Mouse (Mus musculus): ENCODE measurements around the gene Gm49320. TPM values are rescaled to one million over a fixed set of nuclear protein-coding genes. Genes with fewer than 3 reads are reported as not detected.

Gene Gm49320
- polyA plus RNA-seq, 1 experiment from 2014 or later = not detected

GRCm38 (mm10) chr8:4256911-4257310 lies 18.2 kb downstream of the Gm49320 start:
- TF ChIP-seq EP300 (IDR thresholded peaks at IDR 0.05; ENCODE audit: low read depth) (no peak), CTCF (IDR thresholded peaks at IDR 0.05; ENCODE audit: low read depth) (no peak)
- Histone ChIP-seq H3K9me3 (ENCODE audit: low read length) (no peaks in the 10 kb centered on the region), H3K4me1 (ENCODE audit: insufficient read depth) (peaks cover 29% of the 10 kb centered on the region), H3K4me2 (ENCODE audit: low read depth, low read length) (no peak overlapping the region), H3K27ac (ENCODE audit: low read depth) (no peak overlapping the region), H3K36me3 (replicated peaks; ENCODE audit: insufficient read depth, low read length) (peaks cover 26% of the 10 kb centered on the region), H3K9ac (replicated peaks) (no peak overlapping the region), H3K4me3 (ENCODE audit: low read depth, low read length) (no peak overlapping the region), H3K27me3 (ENCODE audit: insufficient read depth, low read length) (no peaks in the 10 kb centered on the region)
- DNase-seq = no peak
- whole genome bisulfite sequencing (ENCODE audit: insufficient replicate concordance) = 78% methylated on average over 4 of the region's 4 CpGs
- ATAC-seq = no peak

- Histone ChIP-seq H3K4me2 (ENCODE audit: low read depth, low read length) (no peak overlapping the region), H3K27ac (ENCODE audit: low read depth) (no peak overlapping the region)
- TF ChIP-seq CTCF (IDR thresholded peaks at IDR 0.05; ENCODE audit: low read depth) = no peak
- TF ChIP-seq EP300 (IDR thresholded peaks at IDR 0.05; ENCODE audit: low read depth) = no peak
These were observed 18.7 kb downstream of the Gm49320 start for GRCm38 (mm10) chr8:4257350-4257749.

GRCm38 (mm10) chr8:4258233-4258632 lies 19.6 kb downstream of the Gm49320 start:
- Histone ChIP-seq H3K4me2 (ENCODE audit: low read depth, low read length) (peak overlapping the region; percentile 100), H3K9me3 (ENCODE audit: low read length) (no peaks in the 10 kb centered on the region), H3K27ac (ENCODE audit: low read depth) (no peak overlapping the region), H3K36me3 (replicated peaks; ENCODE audit: insufficient read depth, low read length) (peaks cover 33% of the 10 kb centered on the region), H3K4me1 (ENCODE audit: insufficient read depth) (peaks cover 23% of the 10 kb centered on the region), H3K9ac (replicated peaks) (peak overlapping the region; percentile 62), H3K27me3 (ENCODE audit: insufficient read depth, low read length) (no peaks in the 10 kb centered on the region), H3K4me3 (ENCODE audit: low read depth, low read length) (peak overlapping the region; percentile 61)
- TF ChIP-seq EP300 (IDR thresholded peaks at IDR 0.05; ENCODE audit: low read depth) (no peak), CTCF (IDR thresholded peaks at IDR 0.05; ENCODE audit: low read depth) (peak; percentile 94)
- DNase-seq (peak; percentile 85), ATAC-seq (peak; percentile 57)
- 7% methylated on average over 34 of the region's 35 CpGs for WGBS (ENCODE audit: insufficient replicate concordance)

More at GRCm38 (mm10) chr8:4257350-4257749, 18.7 kb downstream of the Gm49320 start:
- Histone ChIP-seq H3K4me3 (ENCODE audit: low read depth, low read length) (no peak overlapping the region), H3K27me3 (ENCODE audit: insufficient read depth, low read length) (no peaks in the 10 kb centered on the region), H3K4me1 (ENCODE audit: insufficient read depth) (peaks cover 27% of the 10 kb centered on the region), H3K9ac (replicated peaks) (no peak overlapping the region), H3K36me3 (replicated peaks; ENCODE audit: insufficient read depth, low read length) (peaks cover 30% of the 10 kb centered on the region), H3K9me3 (ENCODE audit: low read length) (no peaks in the 10 kb centered on the region)
- ATAC-seq (no peak), DNase-seq (no peak)
- 83% methylated on average over 4 of the region's 4 CpGs for WGBS (ENCODE audit: insufficient replicate concordance)

- Histone ChIP-seq H3K9me3 (ENCODE audit: low read length) (no peaks in the 10 kb centered on the region), H3K27me3 (ENCODE audit: insufficient read depth, low read length) (no peaks in the 10 kb centered on the region), H3K4me1 (ENCODE audit: insufficient read depth) (peaks cover 22% of the 10 kb centered on the region), H3K4me3 (ENCODE audit: low read depth, low read length) (peak overlapping the region; percentile 61), H3K4me2 (ENCODE audit: low read depth, low read length) (peak overlapping the region; percentile 100), H3K9ac (replicated peaks) (peak overlapping the region; percentile 62), H3K36me3 (replicated peaks; ENCODE audit: insufficient read depth, low read length) (peaks cover 36% of the 10 kb centered on the region), H3K27ac (ENCODE audit: low read depth) (no peak overlapping the region)
- ATAC-seq (peak; percentile 66), DNase-seq (no peak)
- no peak for TF ChIP-seq CTCF (IDR thresholded peaks at IDR 0.05; ENCODE audit: low read depth)
- no peak for TF ChIP-seq EP300 (IDR thresholded peaks at IDR 0.05; ENCODE audit: low read depth)
- WGBS (ENCODE audit: insufficient replicate concordance) = 1% methylated on average over 24 of the region's 32 CpGs
These were observed 20.0 kb downstream of the Gm49320 start for GRCm38 (mm10) chr8:4258678-4259077.

GRCm38 (mm10) chr8:4259125-4259804 lies 20.6 kb downstream of the Gm49320 start, which contains the start of gene Ctxn1:
Gene Ctxn1, minus strand, starts transcription at chr8:4259274.
- peak; percentile 97 for DNase-seq
- TF ChIP-seq EP300 (IDR thresholded peaks at IDR 0.05; ENCODE audit: low read depth) = no peak
- TF ChIP-seq CTCF (IDR thresholded peaks at IDR 0.05; ENCODE audit: low read depth) = no peak
- peak; percentile 93 for ATAC-seq
- Histone ChIP-seq H3K27me3 (ENCODE audit: insufficient read depth, low read length) (no peaks in the 10 kb centered on the region), H3K27ac (ENCODE audit: low read depth) (peak within 1 kb of the TSS; percentile 48; the same call in 1 of the 2 replicates), H3K9ac (replicated peaks) (peak within 1 kb of the TSS; percentile 62), H3K4me1 (ENCODE audit: insufficient read depth) (peaks cover 16% of the 10 kb centered on the region), H3K9me3 (ENCODE audit: low read length) (no peaks in the 10 kb centered on the region), H3K36me3 (replicated peaks; ENCODE audit: insufficient read depth, low read length) (peaks cover 39% of the 10 kb centered on the region), H3K4me2 (ENCODE audit: low read depth, low read length) (peak within 1 kb of the TSS; percentile 100), H3K4me3 (ENCODE audit: low read depth, low read length) (peak within 1 kb of the TSS; percentile 61)
- WGBS (ENCODE audit: insufficient replicate concordance) = 10% methylated on average over 29 of the region's 33 CpGs

- H3K4me3 ChIP-seq (ENCODE audit: low read depth, low read length) = no peak overlapping the region
- DNase-seq (no peak), ATAC-seq (no peak)
- H3K27me3 ChIP-seq (ENCODE audit: insufficient read depth, low read length) = no peaks in the 10 kb centered on the region
- H3K36me3 ChIP-seq (replicated peaks; ENCODE audit: insufficient read depth, low read length) = peaks cover 41% of the 10 kb centered on the region
- no peak overlapping the region for H3K27ac ChIP-seq (ENCODE audit: low read depth)
- H3K9me3 ChIP-seq (ENCODE audit: low read length) = no peaks in the 10 kb centered on the region
- no peak overlapping the region for H3K9ac ChIP-seq (replicated peaks)
- no peak overlapping the region for H3K4me2 ChIP-seq (ENCODE audit: low read depth, low read length)
- peaks cover 16% of the 10 kb centered on the region for H3K4me1 ChIP-seq (ENCODE audit: insufficient read depth)
- TF ChIP-seq EP300 (IDR thresholded peaks at IDR 0.05; ENCODE audit: low read depth) (no peak), CTCF (IDR thresholded peaks at IDR 0.05; ENCODE audit: low read depth) (no peak)
- WGBS (ENCODE audit: insufficient replicate concordance) = 85% methylated on average over 4 of the region's 4 CpGs
These were observed 21.1 kb downstream of the Gm49320 start for GRCm38 (mm10) chr8:4259805-4260170.

Data from liver, postnatal 0 days (tissue).